Mouse (Mus musculus) cerebellum, postnatal 14 days (tissue): ENCODE data around the gene Gm10217.

ENCODE experiments used
- DNase-seq, 2 experiments: peaks; one replicate each; pipeline ENCODE4 v3.0.0; 2021; ENCODE audit warnings: mixed read lengths in 2 of 2

The Gm10217 gene

GRCm38 (mm10) chr8:9863951-9864350, at the start of gene Gm10217:
Gene Gm10217 (plus strand): TSS chr8:9864251.
- no peak for DNase-seq

GRCm38 (mm10) chr8:9824770-9825169, 39.3 kb upstream of the Gm10217 start:
- DNase-seq: no peak

GRCm38 (mm10) chr8:9840257-9840656, 23.8 kb upstream of the Gm10217 start:
- no peak for DNase-seq

GRCm38 (mm10) chr8:9859286-9859685, 4.8 kb upstream of the Gm10217 start:
- DNase-seq: no peak

- peak in 1 of 2 experiments; percentile 10 for DNase-seq
These were observed 3.4 kb upstream of the Gm10217 start for GRCm38 (mm10) chr8:9860539-9861203.

- no peak for DNase-seq
These were observed 1.1 kb downstream of the Gm10217 start for GRCm38 (mm10) chr8:9865150-9865549.

GRCm38 (mm10) chr8:9868094-9868493, 4.0 kb downstream of the Gm10217 start:
- DNase-seq: no peak

- no peak for DNase-seq
These were observed 12.2 kb downstream of the Gm10217 start for GRCm38 (mm10) chr8:9876241-9876640.

- DNase-seq: peak; percentile 13 to 36
These were observed 15.9 kb downstream of the Gm10217 start for GRCm38 (mm10) chr8:9879921-9880320.

- no peak for DNase-seq
These were observed 22.7 kb downstream of the Gm10217 start for GRCm38 (mm10) chr8:9886714-9887113.

- DNase-seq: no peak
These were observed 35.1 kb downstream of the Gm10217 start for GRCm38 (mm10) chr8:9899199-9899598.

GRCm38 (mm10) chr8:9899673-9900072, 35.6 kb downstream of the Gm10217 start:
- no peak for DNase-seq
